Mouse (Mus musculus) stomach, adult 2 months (tissue): ENCODE results near the gene Cgnl1. TPM values are rescaled to one million over a fixed set of nuclear protein-coding genes. Genes with fewer than 3 reads are reported as not detected.

Experiments
- polyA plus RNA-seq: library from polyadenylated mRNA; depleted of rRNA; stranded (reverse); fragments of >200 nt; gene quantifications from 2 replicates; pipeline ENCODE4 v1.2.3, GENCODE M21; 2012; rRNA removed

Gene Cgnl1
- 2.5 and 3.0 TPM in 2 replicates for polyA plus RNA-seq

GRCm38 (mm10) chr9:71770991-71771767 lies at the start of gene Cgnl1:
Gene Cgnl1, minus strand, starts transcription at chr9:71771602.

DNA sequence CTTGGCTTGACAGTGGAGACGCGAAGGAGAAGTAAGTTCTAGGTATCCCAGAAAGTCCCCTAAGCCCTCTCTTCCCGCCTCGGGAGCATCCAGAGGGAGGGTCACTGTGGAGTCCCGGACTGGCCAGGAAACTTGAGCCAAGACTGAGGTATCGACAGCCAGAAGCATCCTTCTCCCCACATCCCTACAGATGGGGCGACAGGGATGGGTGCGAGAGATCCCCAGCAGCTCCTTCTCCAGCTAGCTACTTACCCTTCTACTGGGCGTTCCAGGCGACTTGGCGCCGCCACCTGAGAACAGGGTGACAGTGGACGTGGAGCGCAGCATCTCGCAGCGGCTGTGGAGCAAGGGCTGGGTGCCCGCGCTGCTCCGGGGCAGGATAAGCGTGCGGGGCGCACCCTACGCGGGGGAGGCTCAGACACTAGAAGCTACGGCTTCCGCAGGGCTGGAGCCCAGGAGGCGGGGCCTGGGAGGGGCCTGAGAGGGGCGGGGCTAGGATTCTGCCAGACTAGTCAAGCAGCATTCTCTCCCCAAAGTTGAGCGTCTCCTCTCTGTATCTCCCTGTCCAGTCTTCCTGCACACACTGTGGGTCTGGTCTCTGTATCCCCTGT lies 179.4 kb downstream of the Cgnl1 start, which contains the start of gene Myzap:
Gene Myzap, minus strand, starts transcription at position 423 of the 611 bp plus-strand sequence.

Other genes with a start within 250 kb of the Cgnl1 start
- 2.2 and 3.7 TPM in 2 replicates for gene Myzap, start 179.2 kb downstream of the Cgnl1 start, polyA plus RNA-seq